Mouse (Mus musculus) mammary gland, adult 2 months (tissue): Measurements from ENCODE around the gene Tmem38a. TPM values are rescaled to one million over a fixed set of nuclear protein-coding genes. Genes with fewer than 3 reads are reported as not detected.

ENCODE experiments used
- polyA plus RNA-seq: library from polyadenylated mRNA; depleted of rRNA; stranded (reverse); fragments of >200 nt; gene quantifications from 2 replicates; pipeline ENCODE4 v1.2.3, GENCODE M21; 2012; ENCODE audit warnings: low replicate concordance; rRNA removed

Tmem38a gene
- 12.4 and 469 TPM in 2 replicates for polyA plus RNA-seq

DNA sequence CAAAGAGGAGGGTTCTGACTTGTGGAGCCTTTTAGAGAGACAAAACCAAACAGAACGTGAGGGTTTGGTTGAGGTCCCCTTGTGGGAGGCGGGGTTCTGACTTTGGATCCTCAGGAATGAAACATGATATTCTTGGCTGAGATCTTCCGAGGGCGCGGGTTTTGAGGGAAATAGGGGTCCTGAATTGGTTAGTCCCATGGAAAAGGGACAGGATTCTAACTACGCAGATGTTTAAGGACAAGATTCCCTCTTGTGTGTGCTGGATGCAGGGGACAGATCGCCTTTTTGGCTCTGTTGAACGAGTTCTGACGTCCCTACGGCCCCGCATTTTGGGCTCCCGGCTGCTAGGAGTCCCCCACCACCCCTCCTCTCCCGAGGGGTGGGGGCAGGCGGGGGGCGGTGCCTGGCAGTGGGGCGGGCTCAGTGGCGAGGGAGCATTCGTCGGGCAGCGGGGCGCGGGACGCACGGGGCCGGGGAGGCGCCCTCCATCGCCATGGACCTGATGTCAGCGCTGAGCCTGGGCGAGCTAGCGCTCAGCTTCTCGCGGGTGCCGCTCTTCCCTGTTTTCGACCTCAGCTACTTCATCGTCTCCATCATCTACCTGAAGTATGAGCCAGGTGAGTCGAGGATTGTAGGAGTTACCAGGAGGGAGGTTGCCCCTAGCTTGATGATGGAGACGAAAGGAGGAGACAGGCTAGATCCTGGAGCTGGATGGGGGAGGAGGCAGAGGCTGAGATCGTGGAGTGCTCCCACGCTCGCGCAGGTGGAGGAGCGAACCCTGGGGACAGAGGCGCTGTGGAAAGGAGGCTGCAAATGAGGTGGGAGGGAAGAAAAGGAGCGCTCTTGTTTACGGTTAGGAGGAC lies at the start of gene Tmem38a:
Gene Tmem38a, plus strand, starts transcription at position 445 of the 863 bp plus-strand sequence.

DNA sequence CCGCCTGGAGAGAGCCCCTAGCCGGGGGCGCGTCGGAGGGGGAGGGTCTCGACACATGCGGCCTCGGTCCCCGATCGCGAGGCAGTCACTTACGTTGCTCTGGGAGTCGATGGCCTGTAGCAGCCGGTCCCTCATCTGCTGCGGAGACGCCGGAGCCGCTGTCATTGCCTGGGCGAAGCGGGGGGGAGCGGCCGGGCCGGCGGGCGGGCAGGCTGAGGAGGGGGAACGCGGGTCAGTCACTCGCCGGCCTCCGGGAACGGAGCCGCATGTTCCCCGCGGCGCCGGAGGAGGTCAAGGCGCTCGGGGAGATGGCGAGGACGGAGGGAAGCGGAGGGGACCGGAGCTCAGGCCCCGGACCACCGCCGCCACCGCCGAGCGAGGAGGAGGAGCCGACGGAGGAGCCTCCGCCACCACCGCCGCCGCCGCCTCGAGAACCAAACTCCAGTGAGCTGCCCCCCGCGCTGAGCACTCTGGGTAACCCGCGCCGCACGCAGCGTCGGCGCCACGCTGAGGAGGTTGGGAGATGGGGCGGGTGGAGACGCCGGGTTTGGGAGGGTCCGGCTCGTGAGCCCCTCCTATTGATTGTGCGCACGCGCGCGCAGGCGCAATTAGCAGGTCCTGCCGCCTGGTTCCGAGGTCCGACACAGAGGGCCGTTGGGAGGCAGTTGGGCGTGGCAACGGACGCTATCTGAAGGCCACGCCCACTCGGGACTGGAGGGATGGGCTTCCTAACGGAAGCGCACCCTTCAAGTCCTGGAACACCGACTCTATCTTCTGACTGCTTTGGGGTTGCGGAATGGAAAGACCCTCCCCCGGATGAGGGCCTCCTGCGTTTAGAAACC lies 23.8 kb upstream of the Tmem38a start, which contains the start of gene Med26:
Gene Med26, minus strand, starts transcription at position 469 of the 842 bp plus-strand sequence.

DNA sequence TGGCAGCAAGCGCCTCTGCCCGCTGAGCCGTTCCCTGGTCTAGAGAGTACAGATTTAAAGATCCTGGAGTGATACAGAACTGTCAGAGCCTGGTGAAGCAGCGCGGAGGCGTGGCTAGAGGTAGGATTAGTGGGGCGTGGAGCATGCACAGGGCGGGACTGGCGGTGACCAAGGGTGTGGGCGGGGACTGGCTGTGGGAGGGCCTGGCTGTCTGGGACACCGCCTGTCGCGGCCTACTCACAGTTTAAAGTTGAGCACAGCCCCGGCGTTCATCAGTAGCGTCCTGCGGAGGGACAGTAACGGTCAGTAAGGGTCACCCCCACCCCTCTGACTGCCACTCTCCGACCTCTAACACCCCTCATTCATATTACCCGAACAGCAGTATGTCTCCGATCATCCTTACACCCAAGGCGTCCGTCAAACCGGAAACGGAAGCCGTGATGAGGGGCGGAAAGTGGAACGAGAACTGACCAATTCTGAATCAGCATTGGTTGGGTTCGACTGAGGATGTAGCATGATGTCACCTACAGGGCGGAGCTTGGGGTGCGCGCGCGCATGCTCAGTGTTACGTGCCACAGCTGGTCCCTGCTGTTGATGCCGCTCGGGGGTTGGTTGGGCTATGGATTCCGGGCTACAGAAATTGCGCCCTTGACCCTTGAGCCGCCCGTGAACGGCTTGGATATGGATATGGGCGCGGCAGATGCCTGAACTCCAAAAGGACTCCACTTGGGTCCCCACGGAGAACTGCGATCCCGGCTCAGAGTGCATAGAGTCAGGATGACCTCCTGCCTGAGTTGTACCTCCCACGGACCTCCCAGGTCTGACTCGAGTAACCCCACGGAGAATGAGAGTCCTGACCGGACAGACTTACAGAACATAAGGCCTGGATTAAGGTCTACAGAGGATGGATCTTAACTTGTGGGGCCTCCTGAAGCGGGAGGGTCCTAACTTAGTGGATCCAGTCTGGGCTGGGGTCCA lies 933 bp upstream of the Tmem38a start, which contains the start of gene Smim7:
Gene Smim7, minus strand, starts transcription at position 456 of the 978 bp plus-strand sequence.

Other genes starting within 250 kb of the Tmem38a start
- 34.9 and 54.3 TPM in 2 replicates for gene Eps15l1, start 150.6 kb upstream of the Tmem38a start, polyA plus RNA-seq
- gene Calr3, start 128.2 kb upstream of the Tmem38a start, polyA plus RNA-seq, result 0.32 and 0.99 TPM in 2 replicates
- gene 1700030K09Rik, start 128.2 kb upstream of the Tmem38a start, polyA plus RNA-seq, result 7.1 and 11.2 TPM in 2 replicates
- gene Cherp, start 96.8 kb upstream of the Tmem38a start, polyA plus RNA-seq, result 39.3 and 67.4 TPM in 2 replicates
- gene Slc35e1, start 79.4 kb upstream of the Tmem38a start, polyA plus RNA-seq, result 87.1 and 87.8 TPM in 2 replicates
- gene Med26, start 23.8 kb upstream of the Tmem38a start, polyA plus RNA-seq, result 9.3 and 19.0 TPM in 2 replicates
- 41.1 and 63.8 TPM in 2 replicates for gene Smim7, start 967 bp upstream of the Tmem38a start, polyA plus RNA-seq
- 0.04 and 0.07 TPM in 2 replicates for gene Nwd1, start 74.7 kb downstream of the Tmem38a start, polyA plus RNA-seq
- 121 and 146 TPM in 2 replicates for gene Sin3b, start 151.2 kb downstream of the Tmem38a start, polyA plus RNA-seq
- 8.4 and 15.8 TPM in 2 replicates for gene F2rl3, start 189.8 kb downstream of the Tmem38a start, polyA plus RNA-seq